Mouse (Mus musculus): ENCODE results near the gene Rfc4. TPM values are rescaled to one million over a fixed set of nuclear protein-coding genes. Genes with fewer than 3 reads are reported as not detected.

Rfc4 gene
- 226 and 229 TPM in 2 replicates for polyA plus RNA-seq (2016; fragmentation: Nextera tagmentation; extraction: Ambion mirVana)

DNA sequence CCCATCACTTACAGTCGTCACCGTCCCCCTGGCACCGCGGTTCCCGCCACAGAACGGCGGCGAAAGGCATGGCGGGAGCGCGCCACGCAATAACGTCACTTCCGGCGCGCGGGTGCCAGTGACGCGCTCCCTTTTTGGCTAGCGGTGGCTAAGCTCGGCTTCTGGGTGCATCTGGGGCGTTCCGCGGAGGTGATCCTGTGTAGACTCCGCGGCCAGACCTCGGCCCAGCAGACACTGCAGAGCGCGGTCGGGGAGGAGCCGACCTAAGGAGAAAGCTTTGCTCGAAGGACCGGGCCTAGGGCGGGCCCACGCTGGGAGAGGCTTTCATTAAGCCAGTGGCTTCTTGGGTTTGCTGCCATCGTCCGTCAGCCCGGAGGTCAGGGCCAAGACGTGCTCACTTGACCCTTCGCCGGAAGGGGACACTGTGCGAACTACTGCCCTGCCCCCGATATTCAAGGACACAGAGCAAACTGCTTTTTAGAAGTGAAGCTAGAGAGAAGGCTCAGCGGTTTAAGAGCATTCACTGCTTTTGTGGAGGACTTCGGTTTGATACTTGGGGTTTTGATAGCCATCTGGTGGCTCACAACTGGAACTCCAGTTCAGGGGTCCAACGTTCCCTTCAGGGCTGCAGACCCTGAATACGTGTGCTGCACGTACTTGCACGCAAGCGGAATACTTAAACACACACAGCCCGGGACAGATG, at the start of gene Rfc4:
Gene Rfc4, minus strand, starts transcription at position 65 of the 703 bp plus-strand sequence.
- WGBS, result under 1% methylated on average over 51 of the region's 51 CpGs
- peaks cover 23% of the 10 kb centered on the region for H3K36me3 ChIP-seq

GRCm38 (mm10) chr16:23175956-23176355, 48.4 kb upstream of the Rfc4 start:
- no peaks in the 10 kb centered on the region for H3K9me3 ChIP-seq (replicated peaks)
- no peaks in the 10 kb centered on the region for H3K27me3 ChIP-seq (ENCODE audit: low read depth, poor library complexity, severe bottlenecking)
- H3K4me3 ChIP-seq, result no peak overlapping the region
- H3K36me3 ChIP-seq, result no peaks in the 10 kb centered on the region
- no peak for DNase-seq (ENCODE audit: low spot score)
- no peaks in the 10 kb centered on the region for H3K4me1 ChIP-seq
- 57% methylated on average over 3 of the region's 3 CpGs for WGBS
- no peak overlapping the region for H3K27ac ChIP-seq

More for the DNA sequence above, at the start of gene Rfc4:
- Histone ChIP-seq H3K27ac (peak within 1 kb of the TSS; percentile 97), H3K4me1 (peaks cover 16% of the 10 kb centered on the region), H3K9me3 (replicated peaks) (no peaks in the 10 kb centered on the region), H3K27me3 (ENCODE audit: low read depth, poor library complexity, severe bottlenecking) (no peaks in the 10 kb centered on the region), H3K4me3 (peak within 1 kb of the TSS; percentile 81)
- peak; percentile 95 for DNase-seq (ENCODE audit: low spot score)

DNA sequence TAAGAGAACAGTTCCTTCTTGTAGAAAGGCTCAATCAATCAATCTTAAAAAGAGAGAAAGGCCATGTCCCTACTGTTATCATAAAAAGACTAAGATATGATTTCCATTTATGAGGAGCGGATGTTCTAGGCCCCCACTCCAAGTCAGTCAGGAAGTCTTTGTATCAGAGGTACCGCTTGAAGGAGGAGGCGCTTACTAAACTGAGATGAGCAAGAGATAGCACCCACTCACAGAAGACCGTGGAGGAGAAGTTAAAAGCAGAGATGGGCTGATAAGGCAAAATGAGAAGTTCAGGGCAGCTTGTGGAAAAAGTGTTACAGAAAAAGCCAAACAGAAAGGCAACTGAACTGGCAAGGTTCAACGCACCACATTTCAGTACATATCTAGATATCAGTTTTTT, 47.3 kb upstream of the Rfc4 start:
- no peaks in the 10 kb centered on the region for H3K36me3 ChIP-seq
- no peaks in the 10 kb centered on the region for H3K9me3 ChIP-seq (replicated peaks)
- H3K27me3 ChIP-seq (ENCODE audit: low read depth, poor library complexity, severe bottlenecking), result no peaks in the 10 kb centered on the region
- H3K4me1 ChIP-seq, result no peaks in the 10 kb centered on the region
- DNase-seq (ENCODE audit: low spot score), result no peak
- no peak overlapping the region for H3K27ac ChIP-seq
- 91% methylated on average over 5 of the region's 5 CpGs for WGBS
- H3K4me3 ChIP-seq, result no peak overlapping the region

- DNase-seq (ENCODE audit: low spot score), result no peak
- Histone ChIP-seq H3K4me3 (no peak overlapping the region), H3K36me3 (no peaks in the 10 kb centered on the region), H3K9me3 (replicated peaks) (no peaks in the 10 kb centered on the region), H3K27ac (no peak overlapping the region), H3K27me3 (ENCODE audit: low read depth, poor library complexity, severe bottlenecking) (no peaks in the 10 kb centered on the region), H3K4me1 (no peaks in the 10 kb centered on the region)
- WGBS, result 92% methylated on average over 5 of the region's 5 CpGs
Observed at GRCm38 (mm10) chr16:23173904-23174303, 46.4 kb upstream of the Rfc4 start.

GRCm38 (mm10) chr16:23170813-23171212, 43.3 kb upstream of the Rfc4 start:
- H3K27me3 ChIP-seq (ENCODE audit: low read depth, poor library complexity, severe bottlenecking), result no peaks in the 10 kb centered on the region
- no peak overlapping the region for H3K27ac ChIP-seq
- no peaks in the 10 kb centered on the region for H3K4me1 ChIP-seq
- no peaks in the 10 kb centered on the region for H3K36me3 ChIP-seq
- no peaks in the 10 kb centered on the region for H3K9me3 ChIP-seq (replicated peaks)
- DNase-seq (ENCODE audit: low spot score), result no peak
- H3K4me3 ChIP-seq, result no peak overlapping the region
- WGBS, result 92% methylated on average over 3 of the region's 3 CpGs

GRCm38 (mm10) chr16:23167079-23167478, 39.5 kb upstream of the Rfc4 start:
- Histone ChIP-seq H3K27ac (no peak overlapping the region), H3K9me3 (replicated peaks) (no peaks in the 10 kb centered on the region), H3K36me3 (no peaks in the 10 kb centered on the region), H3K4me1 (no peaks in the 10 kb centered on the region), H3K4me3 (no peak overlapping the region), H3K27me3 (ENCODE audit: low read depth, poor library complexity, severe bottlenecking) (no peaks in the 10 kb centered on the region)
- DNase-seq (ENCODE audit: low spot score), result no peak
- WGBS, result 74% methylated on average over 5 of the region's 5 CpGs

GRCm38 (mm10) chr16:23166646-23167045, 39.1 kb upstream of the Rfc4 start:
- Histone ChIP-seq H3K4me1 (no peaks in the 10 kb centered on the region), H3K27me3 (ENCODE audit: low read depth, poor library complexity, severe bottlenecking) (no peaks in the 10 kb centered on the region), H3K4me3 (no peak overlapping the region), H3K36me3 (no peaks in the 10 kb centered on the region), H3K9me3 (replicated peaks) (no peaks in the 10 kb centered on the region), H3K27ac (no peak overlapping the region)
- DNase-seq (ENCODE audit: low spot score), result no peak
- WGBS, result 94% methylated on average over 1 of the region's 1 CpGs

DNA sequence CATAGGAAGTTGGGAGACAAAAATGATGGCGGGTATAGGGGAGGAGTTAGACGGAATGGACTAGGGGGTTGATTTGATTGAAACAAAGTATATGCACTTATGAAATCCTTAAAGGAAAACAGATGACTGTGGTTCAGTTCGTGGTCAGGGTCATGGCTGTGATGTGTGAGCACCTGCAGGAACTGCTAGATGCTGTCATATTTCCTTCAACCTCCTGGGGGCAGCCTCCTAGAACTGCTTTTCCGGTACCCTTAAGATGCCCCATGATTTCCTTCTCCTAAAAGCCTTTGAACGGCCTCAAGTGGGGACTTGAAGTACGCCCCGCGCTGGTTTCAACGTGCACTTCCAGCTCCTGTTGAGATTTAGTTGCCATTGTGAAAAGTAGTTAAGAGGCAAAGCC, 37.9 kb upstream of the Rfc4 start:
- Histone ChIP-seq H3K4me3 (no peak overlapping the region), H3K27me3 (ENCODE audit: low read depth, poor library complexity, severe bottlenecking) (no peaks in the 10 kb centered on the region), H3K27ac (no peak overlapping the region), H3K4me1 (no peaks in the 10 kb centered on the region), H3K36me3 (no peaks in the 10 kb centered on the region), H3K9me3 (replicated peaks) (no peaks in the 10 kb centered on the region)
- DNase-seq (ENCODE audit: low spot score), result no peak
- WGBS, result 66% methylated on average over 9 of the region's 9 CpGs

DNA sequence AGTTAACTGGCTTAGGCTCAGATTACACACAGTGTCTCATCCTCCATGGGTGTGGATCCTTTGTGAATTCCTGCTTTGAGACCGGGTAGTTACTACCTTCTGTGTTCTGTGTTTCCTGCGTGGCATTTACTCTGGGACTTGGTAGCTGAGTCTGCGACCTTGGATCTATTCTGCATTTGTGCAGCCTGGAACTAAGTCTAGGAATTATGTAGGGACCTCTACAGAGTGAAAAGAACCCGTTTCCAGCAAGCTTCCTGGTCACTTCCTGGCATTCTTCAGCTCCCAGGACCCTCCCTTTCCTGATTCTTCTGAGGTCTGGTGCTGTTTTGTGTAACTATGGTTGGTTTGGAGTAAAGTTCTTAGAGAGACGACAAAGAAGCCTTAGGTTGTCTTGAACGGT, 36.9 kb upstream of the Rfc4 start:
- Histone ChIP-seq H3K4me1 (no peaks in the 10 kb centered on the region), H3K36me3 (no peaks in the 10 kb centered on the region), H3K27me3 (ENCODE audit: low read depth, poor library complexity, severe bottlenecking) (no peaks in the 10 kb centered on the region), H3K4me3 (no peak overlapping the region), H3K27ac (peak overlapping the region; percentile 26; the same call in 1 of the 2 replicates), H3K9me3 (replicated peaks) (no peaks in the 10 kb centered on the region)
- 80% methylated on average over 6 of the region's 6 CpGs for WGBS
- DNase-seq (ENCODE audit: low spot score), result no peak

- H3K4me1 ChIP-seq, result no peaks in the 10 kb centered on the region
- no peaks in the 10 kb centered on the region for H3K36me3 ChIP-seq
- no peaks in the 10 kb centered on the region for H3K27me3 ChIP-seq (ENCODE audit: low read depth, poor library complexity, severe bottlenecking)
- DNase-seq (ENCODE audit: low spot score), result no peak
- WGBS, result 92% methylated on average over 3 of the region's 3 CpGs
- H3K27ac ChIP-seq, result no peak overlapping the region
- no peaks in the 10 kb centered on the region for H3K9me3 ChIP-seq (replicated peaks)
- no peak overlapping the region for H3K4me3 ChIP-seq
Observed at GRCm38 (mm10) chr16:23162116-23162515, 34.6 kb upstream of the Rfc4 start.

DNA sequence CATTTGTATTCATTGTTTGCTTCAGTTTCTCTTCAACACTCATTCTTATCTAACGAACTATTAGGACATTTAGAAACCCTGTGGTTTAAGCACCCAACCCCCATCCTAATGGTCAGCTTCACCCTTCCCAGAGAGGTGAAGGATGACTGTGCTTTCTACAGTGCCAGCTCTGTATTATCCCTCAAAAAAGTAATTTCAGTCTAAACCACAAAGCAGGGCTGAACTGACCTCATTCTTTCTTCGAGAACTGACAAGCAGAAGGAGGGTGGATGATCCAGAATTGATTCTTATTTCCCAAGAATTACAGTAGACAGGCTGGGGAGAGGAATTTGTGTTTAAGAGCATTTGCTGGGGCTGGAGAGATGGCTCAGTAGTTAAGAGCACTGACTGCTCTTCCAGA, 32.2 kb upstream of the Rfc4 start:
- H3K27me3 ChIP-seq (ENCODE audit: low read depth, poor library complexity, severe bottlenecking), result no peaks in the 10 kb centered on the region
- 75% methylated on average over 2 of the region's 2 CpGs for WGBS
- H3K4me3 ChIP-seq, result no peak overlapping the region
- DNase-seq (ENCODE audit: low spot score), result no peak
- H3K4me1 ChIP-seq, result no peaks in the 10 kb centered on the region
- no peaks in the 10 kb centered on the region for H3K9me3 ChIP-seq (replicated peaks)
- no peak overlapping the region for H3K27ac ChIP-seq
- no peaks in the 10 kb centered on the region for H3K36me3 ChIP-seq

- no peak overlapping the region for H3K4me3 ChIP-seq
- 72% methylated on average over 2 of the region's 2 CpGs for WGBS
Observed at GRCm38 (mm10) chr16:23158957-23159356, 31.4 kb upstream of the Rfc4 start.

DNA sequence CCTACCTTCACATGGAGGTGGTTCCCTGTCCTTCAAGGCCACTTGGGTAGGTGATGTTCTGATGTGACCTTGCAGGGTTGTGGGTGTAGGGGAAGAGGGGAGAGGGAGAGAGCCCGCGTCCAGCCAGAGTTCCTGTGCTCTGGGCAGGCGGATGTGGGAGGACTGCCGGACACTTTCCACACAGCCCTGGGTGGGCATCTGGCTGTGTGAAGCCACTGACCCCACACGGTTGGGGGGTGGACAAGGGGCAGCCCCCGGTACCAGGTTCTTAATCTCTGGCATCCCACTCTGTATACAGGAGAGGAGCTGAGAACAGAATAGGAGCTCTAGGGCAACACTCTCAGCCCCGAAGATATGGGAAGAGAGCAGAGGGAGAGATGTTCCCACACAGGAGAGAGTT, 30.8 kb upstream of the Rfc4 start:
- H3K27me3 ChIP-seq (ENCODE audit: low read depth, poor library complexity, severe bottlenecking), result no peaks in the 10 kb centered on the region
- no peak overlapping the region for H3K4me3 ChIP-seq
- no peak overlapping the region for H3K27ac ChIP-seq
- no peaks in the 10 kb centered on the region for H3K36me3 ChIP-seq
- WGBS, result 93% methylated on average over 7 of the region's 7 CpGs
- no peak for DNase-seq (ENCODE audit: low spot score)
- no peaks in the 10 kb centered on the region for H3K4me1 ChIP-seq
- no peaks in the 10 kb centered on the region for H3K9me3 ChIP-seq (replicated peaks)

More at GRCm38 (mm10) chr16:23158957-23159356, 31.4 kb upstream of the Rfc4 start:
- Histone ChIP-seq H3K4me1 (no peaks in the 10 kb centered on the region), H3K27ac (no peak overlapping the region), H3K9me3 (replicated peaks) (no peaks in the 10 kb centered on the region), H3K36me3 (no peaks in the 10 kb centered on the region), H3K27me3 (ENCODE audit: low read depth, poor library complexity, severe bottlenecking) (no peaks in the 10 kb centered on the region)
- DNase-seq (ENCODE audit: low spot score), result no peak

DNA sequence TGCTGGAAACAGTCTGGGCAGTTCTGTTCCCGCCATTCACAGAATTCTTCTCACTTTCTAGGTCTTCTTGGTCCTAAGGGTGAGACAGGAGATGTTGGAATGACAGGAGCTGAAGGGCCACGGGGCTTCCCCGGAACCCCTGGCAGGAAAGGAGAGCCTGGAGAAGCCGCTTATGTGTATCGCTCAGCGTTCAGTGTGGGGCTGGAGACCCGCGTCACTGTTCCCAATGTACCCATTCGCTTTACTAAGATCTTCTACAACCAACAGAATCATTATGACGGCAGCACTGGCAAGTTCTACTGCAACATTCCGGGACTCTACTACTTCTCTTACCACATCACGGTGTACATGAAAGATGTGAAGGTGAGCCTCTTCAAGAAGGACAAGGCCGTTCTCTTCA, 29.5 kb upstream of the Rfc4 start:
- Histone ChIP-seq H3K36me3 (no peaks in the 10 kb centered on the region), H3K4me1 (no peaks in the 10 kb centered on the region), H3K27me3 (ENCODE audit: low read depth, poor library complexity, severe bottlenecking) (no peaks in the 10 kb centered on the region), H3K9me3 (replicated peaks) (no peaks in the 10 kb centered on the region), H3K4me3 (no peak overlapping the region), H3K27ac (no peak overlapping the region)
- no peak for DNase-seq (ENCODE audit: low spot score)
- 93% methylated on average over 13 of the region's 13 CpGs for WGBS

Data from limb, embryonic 10.5 days (tissue).